Mouse (Mus musculus): ENCODE results near the gene Hyls1.

- no peak for TF ChIP-seq CTCF (IDR thresholded peaks at IDR 0.05; ENCODE audit: insufficient read depth, low read depth, low read length)
- TF ChIP-seq POLR2A (IDR thresholded peaks at IDR 0.05; ENCODE audit: insufficient read depth, low read depth, low read length), result no peak
Measured at GRCm38 (mm10) chr9:35529796-35530195, 40.4 kb downstream of the Hyls1 start.
